Mouse (Mus musculus) MEL (cell line): ENCODE data around the gene Cd5l. TPM values are rescaled to one million over a fixed set of nuclear protein-coding genes. Genes with fewer than 3 reads are reported as not detected.
"Not testable (repeated sequence)": the region's sequence is repeated elsewhere in the genome, so short reads cannot be mapped to it uniquely, and the experiment has no call there.

Source experiments
- DNase-seq: peaks from one replicate; pipeline ENCODE4 v3.0.0; 2011; ENCODE audit warnings: low read depth, low spot score
- H3K27ac ChIP-seq: 2 replicates; pipeline ENCODE4 v1.5.1; 2012; ENCODE audit warnings: low read depth, mild to moderate bottlenecking, control low read depth, low read length, moderate library complexity; ENCODE audit not compliant: control insufficient read depth
- H3K27me3 ChIP-seq, 2 experiments: fragments of 150-350 bp in 1 of 2; sonication (generic) in 1 of 2; 2 replicates each; pipeline ENCODE4 v1.6.1; 2012; ENCODE audit warnings: low read length in 2 of 2, mild to moderate bottlenecking in 2 of 2, improper control_type of control experiment in 1 of 2, moderate library complexity in 1 of 2; ENCODE audit not compliant: insufficient read depth in 2 of 2, control insufficient read depth in 1 of 2
- H3K36me3 ChIP-seq, 2 experiments: 2 replicates each; pipeline ENCODE4 v1.6.1; 2012 to 2014; ENCODE audit warnings: low read length in 2 of 2, improper control_type of control experiment in 1 of 2, inconsistent platforms in 1 of 2, mild to moderate bottlenecking in 1 of 2; ENCODE audit not compliant: insufficient read depth in 2 of 2, control insufficient read depth in 1 of 2
- H3K4me1 ChIP-seq, 2 experiments: fragments of 150-350 bp in 1 of 2; sonication (generic) in 1 of 2; 2 replicates each; pipeline ENCODE4 v1.6.1; 2012; ENCODE audit warnings: low read length in 2 of 2, improper control_type of control experiment in 1 of 2, mild to moderate bottlenecking in 1 of 2; ENCODE audit not compliant: insufficient read depth in 2 of 2, control insufficient read depth in 1 of 2
- H3K4me3 ChIP-seq, 2 experiments: fragments of 150-350 bp in 1 of 2; sonication (generic) in 1 of 2; 2 replicates each; pipeline ENCODE4 v1.5.1; 2012; ENCODE audit warnings: low read depth in 2 of 2, low read length in 2 of 2, mild to moderate bottlenecking in 2 of 2, moderate library complexity in 2 of 2, control low read depth in 1 of 2, improper control_type of control experiment in 1 of 2; ENCODE audit not compliant: control insufficient read depth in 1 of 2, insufficient read depth in 1 of 2
- H3K79me2 ChIP-seq: 2 replicates; pipeline ENCODE4 v1.6.1; 2012; ENCODE audit warnings: mild to moderate bottlenecking, low read length, moderate library complexity; ENCODE audit not compliant: control insufficient read depth, poor library complexity, insufficient read depth
- H3K9ac ChIP-seq: 2 replicates; pipeline ENCODE4 v1.6.1; 2012; ENCODE audit warnings: low read depth, mild to moderate bottlenecking, control low read depth, low read length, moderate library complexity; ENCODE audit not compliant: control insufficient read depth, poor library complexity, severe bottlenecking
- H3K9me3 ChIP-seq: fragments of 150-350 bp; sonication (generic); replicated peaks from 2 replicates; pipeline ENCODE4 v1.6.1; 2012; ENCODE audit warnings: mild to moderate bottlenecking, low read length, improper control_type of control experiment, moderate library complexity; ENCODE audit not compliant: insufficient read depth
- BHLHE40 ChIP-seq: IDR thresholded peaks from 2 replicates; pipeline ENCODE4 v1.6.1; 2012; ENCODE audit warnings: low read depth, mild to moderate bottlenecking, inconsistent platforms, low read length, improper control_type of control experiment, borderline replicate concordance
- E2F4 ChIP-seq: IDR thresholded peaks from 2 replicates; pipeline ENCODE4 v1.6.1; 2011; ENCODE audit warnings: low read depth, low read length, improper control_type of control experiment, borderline replicate concordance
- ELF1 ChIP-seq: IDR thresholded peaks from 2 replicates; pipeline ENCODE4 v1.6.1; 2014; ENCODE audit warnings: low read depth, mild to moderate bottlenecking, inconsistent platforms, low read length, improper control_type of control experiment, moderate library complexity
- EP300 ChIP-seq, 2 experiments: IDR thresholded peaks; 2 replicates each; pipeline ENCODE4 v1.6.1; 2011; ENCODE audit warnings: improper control_type of control experiment in 2 of 2, low read length in 2 of 2, low read depth in 1 of 2, mild to moderate bottlenecking in 1 of 2
- ETS1 ChIP-seq: IDR thresholded peaks from 2 replicates; pipeline ENCODE4 v1.6.1; 2012; ENCODE audit warnings: low read depth, mild to moderate bottlenecking, inconsistent platforms, low read length, improper control_type of control experiment, moderate library complexity
- GATA1 ChIP-seq: IDR thresholded peaks from 2 replicates; pipeline ENCODE4 v1.6.1; 2011; ENCODE audit warnings: low read depth, low read length, improper control_type of control experiment
- JUND ChIP-seq: IDR thresholded peaks from 2 replicates; pipeline ENCODE4 v1.6.1; 2011; ENCODE audit warnings: low read depth, mild to moderate bottlenecking, improper control_type of control experiment, low read length
- MAX ChIP-seq: IDR thresholded peaks from 2 replicates; pipeline ENCODE4 v1.6.1; 2011; ENCODE audit warnings: low read length, improper control_type of control experiment
- MEF2A ChIP-seq: IDR thresholded peaks from 2 replicates; pipeline ENCODE4 v1.6.1; 2014; ENCODE audit warnings: low read depth, mild to moderate bottlenecking, inconsistent platforms, low read length, improper control_type of control experiment; ENCODE audit not compliant: poor library complexity, insufficient replicate concordance, severe bottlenecking; ENCODE audit errors: extremely low read depth
- MXI1 ChIP-seq: IDR thresholded peaks from 2 replicates; pipeline ENCODE4 v1.6.1; 2011; ENCODE audit warnings: mild to moderate bottlenecking, low read depth, low read length, improper control_type of control experiment
- MYB ChIP-seq: IDR thresholded peaks from 2 replicates; pipeline ENCODE4 v1.6.1; 2011; ENCODE audit warnings: mild to moderate bottlenecking, low read depth, low read length, improper control_type of control experiment
- NELFE ChIP-seq: IDR thresholded peaks from 2 replicates; pipeline ENCODE4 v1.6.1; 2011; ENCODE audit warnings: low read depth, low read length, improper control_type of control experiment
- POLR2A ChIP-seq, 2 experiments: IDR thresholded peaks; 2 replicates each; pipeline ENCODE4 v1.6.1; 2011 to 2012; ENCODE audit warnings: low read length in 2 of 2, mild to moderate bottlenecking in 2 of 2, control low read depth in 1 of 2, improper control_type of control experiment in 1 of 2, low read depth in 1 of 2, moderate library complexity in 1 of 2; ENCODE audit not compliant: control insufficient read depth in 1 of 2, insufficient read depth in 1 of 2, poor library complexity in 1 of 2
- POLR2AphosphoS2 ChIP-seq: IDR thresholded peaks from 2 replicates; pipeline ENCODE4 v1.6.1; 2011; ENCODE audit warnings: low read length, improper control_type of control experiment
- SIN3A ChIP-seq: IDR thresholded peaks from 2 replicates; pipeline ENCODE4 v1.6.1; 2012; ENCODE audit warnings: low read length, improper control_type of control experiment, inconsistent platforms
- TAL1 ChIP-seq: IDR thresholded peaks from 2 replicates; pipeline ENCODE4 v1.6.1; 2012; ENCODE audit warnings: mild to moderate bottlenecking, inconsistent platforms, low read length, moderate library complexity, mixed read lengths
- TBP ChIP-seq: IDR thresholded peaks from 2 replicates; pipeline ENCODE4 v1.8.0; 2011; ENCODE audit warnings: low read depth, low read length, improper control_type of control experiment
- TCF12 ChIP-seq: IDR thresholded peaks from 2 replicates; pipeline ENCODE4 v1.6.1; 2014; ENCODE audit warnings: low read depth, mild to moderate bottlenecking, inconsistent platforms, low read length, improper control_type of control experiment, moderate library complexity
- USF1 ChIP-seq: IDR thresholded peaks from 2 replicates; pipeline ENCODE4 v1.6.1; 2014; ENCODE audit warnings: low read depth, mild to moderate bottlenecking, inconsistent platforms, low read length, improper control_type of control experiment, moderate library complexity
- USF2 ChIP-seq, 2 experiments: IDR thresholded peaks; 2 replicates each; pipeline ENCODE4 v1.6.1; 2011 to 2012; ENCODE audit warnings: improper control_type of control experiment in 2 of 2, low read length in 2 of 2, borderline replicate concordance in 1 of 2, inconsistent platforms in 1 of 2, low read depth in 1 of 2, mild to moderate bottlenecking in 1 of 2; ENCODE audit not compliant: insufficient read depth in 1 of 2
- ZC3H11A ChIP-seq: IDR thresholded peaks from 2 replicates; pipeline ENCODE4 v1.6.1; 2012; ENCODE audit warnings: low read depth, mild to moderate bottlenecking, inconsistent platforms, low read length, improper control_type of control experiment
- ZMIZ1 ChIP-seq: IDR thresholded peaks from 2 replicates; pipeline ENCODE4 v1.6.1; 2012; ENCODE audit warnings: low read depth, mild to moderate bottlenecking, inconsistent platforms, low read length, improper control_type of control experiment, moderate library complexity
- ZNF384 ChIP-seq: IDR thresholded peaks from 2 replicates; pipeline ENCODE4 v1.6.1; 2012; ENCODE audit warnings: low read depth, mild to moderate bottlenecking, inconsistent platforms, low read length, improper control_type of control experiment
- polyA plus RNA-seq, 2 experiments: library from polyadenylated mRNA; stranded (reverse) in 1 of 2; unstranded in 1 of 2; fragments of >175 nt in 1 of 2; fragments of >200 nt in 1 of 2; gene quantifications; 2 replicates each; pipeline versions ENCODE4 v1.2.1 to v1.2.4; 2012; ENCODE audit warnings: low replicate concordance in 2 of 2, low read depth in 1 of 2; ENCODE audit not compliant: insufficient read length in 2 of 2, insufficient read depth in 1 of 2, missing spikeins in 1 of 2
- total RNA-seq: library from RNA; depleted of rRNA; stranded (reverse); fragments of 300-350 nt; gene quantifications from 2 replicates; pipeline ENCODE4 v1.2.3, GENCODE M21; 2012

The Cd5l gene
- total and polyA plus RNA-seq, 3 experiments, result not detected

DNA sequence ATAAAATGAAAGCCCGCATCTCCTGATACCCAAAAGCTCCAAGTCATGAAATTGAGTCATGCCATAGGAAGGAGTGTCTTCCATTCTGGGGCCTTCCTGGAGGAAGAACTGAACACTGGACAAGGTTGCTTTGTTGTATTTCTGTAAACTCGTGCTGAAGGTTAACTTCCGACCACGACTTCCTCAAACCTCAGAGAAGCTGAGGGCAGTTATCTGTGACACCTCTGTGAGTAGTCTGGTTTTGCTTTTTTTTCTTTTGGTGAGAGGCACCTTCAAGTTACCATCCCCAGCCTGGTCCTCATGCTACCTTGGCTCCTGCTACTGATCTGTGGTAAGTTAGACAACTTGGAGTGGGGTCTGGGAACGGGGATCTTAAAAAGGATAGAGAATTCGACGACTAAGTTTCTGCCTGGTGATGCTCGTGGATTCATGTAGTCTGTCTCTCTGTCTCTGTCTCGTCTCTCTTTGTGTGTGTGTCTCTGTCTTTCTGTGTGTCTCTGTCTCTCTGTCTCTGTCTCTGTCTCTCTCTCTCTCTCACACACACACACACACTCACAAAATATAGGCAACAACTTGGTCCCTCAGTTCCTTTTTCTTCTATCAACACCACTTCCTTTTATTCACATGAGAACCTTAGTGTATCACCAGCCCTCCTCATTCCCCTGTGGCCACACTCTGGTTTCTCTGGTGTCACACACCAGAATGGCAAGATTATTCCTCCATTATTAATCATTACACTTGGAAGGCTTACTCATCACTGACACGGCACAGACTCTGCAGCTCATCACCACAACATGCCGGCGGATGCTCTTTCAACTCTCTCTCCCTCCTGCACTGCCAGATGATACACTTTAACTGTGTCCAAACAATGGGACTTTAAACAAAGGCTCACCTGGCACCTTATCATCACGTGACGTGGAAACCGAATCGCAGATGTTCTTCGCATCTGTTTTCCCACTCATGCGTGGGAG lies 18.8 kb downstream of the Cd5l start, which contains the start of gene Fcrl1 (continued):
- TF ChIP-seq NELFE (no peak), SIN3A (no peak), BHLHE40 (peak; percentile 70), JUND (no peak), MAX (no peak)

GRCm38 (mm10) chr3:87377228-87377627 lies 19.5 kb downstream of the Cd5l start:
- TF ChIP-seq GATA1 (no peak), USF1 (no peak)
- no peaks in the 10 kb centered on the region for H3K4me1 ChIP-seq
- no peak overlapping the region for H3K4me3 ChIP-seq
- DNase-seq, result no peak
- H3K36me3 ChIP-seq, result no peaks in the 10 kb centered on the region
- H3K9ac ChIP-seq, result no peak overlapping the region
- H3K79me2 ChIP-seq, result no peaks in the 10 kb centered on the region
- no peak overlapping the region for H3K27ac ChIP-seq
- no peaks in the 10 kb centered on the region for H3K9me3 ChIP-seq
- H3K27me3 ChIP-seq, result peaks cover 0 to 1% of the 10 kb centered on the region in 2 experiments; a peak in 1 of 4 replicates

GRCm38 (mm10) chr3:87377719-87378118 lies 20.0 kb downstream of the Cd5l start:
- no peak for DNase-seq
- no peak overlapping the region for H3K27ac ChIP-seq

DNA sequence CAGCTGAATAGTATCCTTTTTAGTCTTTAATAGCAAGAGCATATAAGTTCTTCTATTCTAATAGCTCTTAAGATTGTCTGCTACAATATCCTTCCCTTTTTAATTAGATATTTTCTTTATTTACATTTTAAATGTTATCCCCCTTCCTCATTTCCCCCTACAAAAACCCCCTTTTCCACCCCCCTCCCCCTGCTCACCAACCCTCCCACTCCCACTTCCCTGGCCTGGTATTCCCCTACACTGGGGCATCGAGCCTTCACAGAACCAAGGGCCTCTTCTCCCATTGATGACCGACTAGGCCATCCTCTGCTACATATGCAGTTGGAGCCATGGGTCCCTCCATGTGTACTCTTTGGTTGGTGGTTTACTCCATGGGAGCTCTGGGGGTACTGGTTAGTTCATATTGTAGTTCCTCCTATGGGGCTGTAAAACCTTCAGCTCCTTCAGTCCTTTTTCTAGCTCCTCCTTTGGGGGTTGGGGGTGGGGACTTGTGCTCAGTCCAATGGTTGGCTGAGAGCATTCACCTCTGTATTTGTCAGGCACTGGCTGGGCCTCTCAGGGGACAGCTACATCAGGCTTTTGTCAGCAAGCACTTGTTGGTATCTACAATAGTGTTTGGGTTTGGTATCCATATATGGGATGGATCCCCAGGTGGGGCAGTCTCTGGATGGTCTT lies 22.1 kb downstream of the Cd5l start:
- DNase-seq, H3K27ac ChIP-seq, H3K79me2 ChIP-seq, H3K4me1 ChIP-seq, H3K9ac ChIP-seq, H3K4me3 ChIP-seq, H3K9me3 ChIP-seq, H3K27me3 ChIP-seq, H3K36me3 ChIP-seq: not testable (repeated sequence)

More at GRCm38 (mm10) chr3:87377719-87378118, 20.0 kb downstream of the Cd5l start:
- Histone ChIP-seq H3K27me3 (peaks cover 0 to 1% of the 10 kb centered on the region in 2 experiments; a peak in 1 of 4 replicates), H3K4me1 (no peaks in the 10 kb centered on the region), H3K9me3 (no peaks in the 10 kb centered on the region), H3K4me3 (no peak overlapping the region), H3K9ac (no peak overlapping the region), H3K36me3 (no peaks in the 10 kb centered on the region), H3K79me2 (no peaks in the 10 kb centered on the region)
- no peak for TF ChIP-seq ZC3H11A
- no peak for TF ChIP-seq ZNF384
- no peak for TF ChIP-seq TCF12
- no peak for TF ChIP-seq USF2 (IDR thresholded peaks at IDR 0.05; ENCODE audit: borderline replicate concordance in 1 of 2, insufficient read depth in 1 of 2, low read depth in 1 of 2, low read length in 2 of 2)
- TF ChIP-seq E2F4, result no peak
- no peak for TF ChIP-seq MXI1
- no peak for TF ChIP-seq TBP
- no peak for TF ChIP-seq POLR2A (IDR thresholded peaks at IDR 0.05; ENCODE audit: control insufficient read depth in 1 of 2, insufficient read depth in 1 of 2, low read depth in 1 of 2, low read length in 2 of 2, poor library complexity in 1 of 2)
- no peak for TF ChIP-seq EP300 (IDR thresholded peaks at IDR 0.05; ENCODE audit: low read depth in 1 of 2, low read length in 2 of 2)
- no peak for TF ChIP-seq ETS1
- no peak for TF ChIP-seq MYB
- no peak for TF ChIP-seq MEF2A
- TF ChIP-seq TAL1, result no peak
- TF ChIP-seq SIN3A, result no peak
- TF ChIP-seq POLR2AphosphoS2, result no peak
- no peak for TF ChIP-seq ZMIZ1
- TF ChIP-seq ELF1, result no peak
